Mouse (Mus musculus) limb, embryonic 11.5 days (tissue): ENCODE measurements around the gene Olfr223. TPM values are rescaled to one million over a fixed set of nuclear protein-coding genes. Genes with fewer than 3 reads are reported as not detected.

ENCODE experiments used
- ATAC-seq: fragments of 200-750 bp; cut with Nextera tagmentation; 2 replicates; pipeline ENCODE4 v1.8.0; 2017; ENCODE audit warnings: low read depth; ENCODE audit not compliant: insufficient number of reproducible peaks, low FRiP score, low TSS enrichment
- DNase-seq: peaks from one replicate; pipeline ENCODE4 v3.0.0-alpha.2; 2015; ENCODE audit warnings: low spot score
- H3K27ac ChIP-seq: fragments of 300-500 bp; sonication (generic); replicated peaks from 2 replicates; pipeline ENCODE4 v1.5.1; 2014; ENCODE audit warnings: low read depth, mild to moderate bottlenecking, low read length
- H3K27me3 ChIP-seq: fragments of 300-500 bp; sonication (generic); 2 replicates; pipeline ENCODE4 v1.6.1; 2014; ENCODE audit warnings: mild to moderate bottlenecking, low read length, mixed read lengths; ENCODE audit not compliant: control insufficient read depth, insufficient read depth
- H3K36me3 ChIP-seq: fragments of 300-500 bp; sonication (generic); 2 replicates; pipeline ENCODE4 v1.6.1; 2014; ENCODE audit warnings: mild to moderate bottlenecking, low read length, moderate library complexity, mixed read lengths; ENCODE audit not compliant: control insufficient read depth, insufficient read depth
- H3K4me1 ChIP-seq: fragments of 300-500 bp; sonication (generic); 2 replicates; pipeline ENCODE4 v1.6.1; 2014; ENCODE audit warnings: low read length, mixed read lengths; ENCODE audit not compliant: control insufficient read depth, insufficient read depth
- H3K4me2 ChIP-seq: fragments of 300-500 bp; sonication (generic); 2 replicates; pipeline ENCODE4 v1.6.1; 2014; ENCODE audit warnings: low read depth, mild to moderate bottlenecking, moderate library complexity; ENCODE audit not compliant: severe bottlenecking
- H3K4me3 ChIP-seq: fragments of 300-500 bp; sonication (generic); 2 replicates; pipeline ENCODE4 v1.5.1; 2014; ENCODE audit warnings: low read depth, low read length
- H3K9ac ChIP-seq: fragments of 300-500 bp; sonication (generic); 2 replicates; pipeline ENCODE4 v1.6.1; 2014; ENCODE audit warnings: mild to moderate bottlenecking, low read length
- H3K9me3 ChIP-seq: fragments of 300-500 bp; sonication (generic); 2 replicates; pipeline ENCODE4 v1.6.1; 2016; ENCODE audit warnings: low read length; ENCODE audit not compliant: control insufficient read depth
- WGBS: fragments of 180-500 bp; shearing (Covaris S2); extraction: QIAGEN DNeasy Blood & Tissue Kit; methylation state at CpG from one replicate; pipeline ENCODE4 v1.1.7; 2014; 5-methylcytosine and 5-hydroxymethylcytosine counted together
- polyA plus RNA-seq: library from polyadenylated mRNA; unstranded; fragments of >200 nt; fragmentation: Nextera tagmentation; extraction: Ambion mirVana; gene quantifications from 2 replicates; pipeline ENCODE4 v1.2.1, GENCODE M21; 2014

Olfr223 gene
- polyA plus RNA-seq, 1 experiment from 2014 or later, result not detected

GRCm38 (mm10) chr11:59543376-59543775 lies 49.7 kb downstream of the Olfr223 start:
- no peaks in the 10 kb centered on the region for H3K36me3 ChIP-seq
- H3K27ac ChIP-seq, result no peak overlapping the region
- no peaks in the 10 kb centered on the region for H3K4me1 ChIP-seq
- no peak overlapping the region for H3K4me2 ChIP-seq
- no peaks in the 10 kb centered on the region for H3K27me3 ChIP-seq
- no peak for DNase-seq
- no peak overlapping the region for H3K9ac ChIP-seq
- 84% methylated on average over 3 of the region's 3 CpGs for WGBS
- ATAC-seq, result no peak
- H3K4me3 ChIP-seq, result no peak overlapping the region
- H3K9me3 ChIP-seq, result no peaks in the 10 kb centered on the region

GRCm38 (mm10) chr11:59542442-59542841 lies 50.6 kb downstream of the Olfr223 start:
- no peak for ATAC-seq
- Histone ChIP-seq H3K9ac (no peak overlapping the region), H3K4me3 (no peak overlapping the region), H3K27ac (no peak overlapping the region), H3K9me3 (no peaks in the 10 kb centered on the region), H3K4me2 (no peak overlapping the region), H3K27me3 (no peaks in the 10 kb centered on the region), H3K36me3 (no peaks in the 10 kb centered on the region), H3K4me1 (no peaks in the 10 kb centered on the region)
- 82% methylated on average over 6 of the region's 6 CpGs for WGBS
- no peak for DNase-seq

- H3K4me1 ChIP-seq, result no peaks in the 10 kb centered on the region
- H3K4me3 ChIP-seq, result no peak within 1 kb of the TSS
- no peak for DNase-seq
- H3K27ac ChIP-seq, result no peak within 1 kb of the TSS
- H3K27me3 ChIP-seq, result no peaks in the 10 kb centered on the region
- H3K9me3 ChIP-seq, result no peaks in the 10 kb centered on the region
- WGBS, result 66% methylated on average over 3 of the region's 3 CpGs
- H3K4me2 ChIP-seq, result no peak within 1 kb of the TSS
- no peak within 1 kb of the TSS for H3K9ac ChIP-seq
- H3K36me3 ChIP-seq, result no peaks in the 10 kb centered on the region
- ATAC-seq, result no peak
Measured at GRCm38 (mm10) chr11:59541324-59541723, 51.8 kb downstream of the Olfr223 start, which contains the start of gene Nlrp3. TSS of gene Nlrp3 (plus strand) at chr11:59541568.

GRCm38 (mm10) chr11:59540123-59540522 lies 53.0 kb downstream of the Olfr223 start:
- Histone ChIP-seq H3K4me2 (no peak overlapping the region), H3K9ac (no peak overlapping the region), H3K27ac (no peak overlapping the region), H3K4me1 (no peaks in the 10 kb centered on the region), H3K36me3 (no peaks in the 10 kb centered on the region), H3K9me3 (no peaks in the 10 kb centered on the region), H3K27me3 (no peaks in the 10 kb centered on the region), H3K4me3 (no peak overlapping the region)
- ATAC-seq, result no peak
- no peak for DNase-seq
- whole genome bisulfite sequencing, result 80% methylated on average over 3 of the region's 3 CpGs

Other genes starting within 250 kb of the Olfr223 start
- not detected in 2 replicates for gene Prss38, start 217.6 kb downstream of the Olfr223 start, polyA plus RNA-seq
- 19.1 and 20.1 TPM in 2 replicates for gene Jmjd4, start 143.2 kb downstream of the Olfr223 start, polyA plus RNA-seq
- 144 and 148 TPM in 2 replicates for gene Snap47, start 142.1 kb downstream of the Olfr223 start, polyA plus RNA-seq
- gene Zfp867, start 120.8 kb downstream of the Olfr223 start, polyA plus RNA-seq, result 9.4 and 10.0 TPM in 2 replicates
- 31.5 and 32.2 TPM in 2 replicates for gene Zkscan17, start 66.5 kb downstream of the Olfr223 start, polyA plus RNA-seq
- 0.40 TPM in 1 of 2 replicates, not detected in the other for gene Nlrp3, start 51.7 kb downstream of the Olfr223 start, polyA plus RNA-seq
- not detected in 2 replicates for gene Olfr222, start 17.1 kb downstream of the Olfr223 start, polyA plus RNA-seq
- 71.1 and 78.9 TPM in 2 replicates for gene Mprip, start 68.0 kb upstream of the Olfr223 start, polyA plus RNA-seq
- gene Pld6, start 194.4 kb upstream of the Olfr223 start, polyA plus RNA-seq, result 1.3 and 2.4 TPM in 2 replicates
- 32.0 and 33.7 TPM in 2 replicates for gene Flcn, start 216.7 kb upstream of the Olfr223 start, polyA plus RNA-seq
- 36.1 and 37.2 TPM in 2 replicates for gene Nt5m, start 246.2 kb upstream of the Olfr223 start, polyA plus RNA-seq
- gene Cops3, start 246.5 kb upstream of the Olfr223 start, polyA plus RNA-seq, result 244 and 250 TPM in 2 replicates